Mouse (Mus musculus) thymus, postnatal 36 days (tissue): Measurements from ENCODE around the gene Olfr263.
"Not testable (repeated sequence)": the region's sequence is repeated elsewhere in the genome, so short reads cannot be mapped to it uniquely, and the experiment has no call there.

Source experiments
- DNase-seq, 2 experiments: peaks; one replicate each; pipeline ENCODE4 v3.0.0; 2022; ENCODE audit warnings: mixed read lengths in 2 of 2

Olfr263 gene

GRCm38 (mm10) chr13:21129339-21129738 lies at the start of gene Olfr263:
Olfr263 (plus strand) TSS chr13:21129639.
- DNase-seq = not testable (repeated sequence)

GRCm38 (mm10) chr13:21082686-21083085 lies 46.8 kb upstream of the Olfr263 start:
- DNase-seq = no peak

GRCm38 (mm10) chr13:21109759-21110158 lies 19.7 kb upstream of the Olfr263 start:
- DNase-seq = no peak

- no peak for DNase-seq
These were observed 19.0 kb upstream of the Olfr263 start for GRCm38 (mm10) chr13:21110441-21110840.

- not testable (repeated sequence) for DNase-seq
These were observed 18.3 kb upstream of the Olfr263 start, which contains the start of gene Olfr1369-ps1 for GRCm38 (mm10) chr13:21111183-21111582. Olfr1369-ps1 (plus strand) TSS chr13:21111483.

GRCm38 (mm10) chr13:21114121-21114520 lies 15.3 kb upstream of the Olfr263 start:
- no peak for DNase-seq

- peak; percentile 5 to 9 for DNase-seq
These were observed 13.0 kb downstream of the Olfr263 start for GRCm38 (mm10) chr13:21142421-21142820.

- DNase-seq = no peak
These were observed 16.3 kb downstream of the Olfr263 start, which contains the start of gene Olfr1368 for GRCm38 (mm10) chr13:21145767-21146166. Olfr1368 (minus strand) TSS chr13:21145867.

- DNase-seq = no peak
These were observed 26.4 kb downstream of the Olfr263 start for GRCm38 (mm10) chr13:21155888-21156287.

- no peak for DNase-seq
These were observed 28.6 kb downstream of the Olfr263 start for GRCm38 (mm10) chr13:21158071-21158470.

- peak; percentile 82 to 85 for DNase-seq
These were observed 29.5 kb downstream of the Olfr263 start for GRCm38 (mm10) chr13:21158785-21159474.

- DNase-seq = no peak
These were observed 30.0 kb downstream of the Olfr263 start for GRCm38 (mm10) chr13:21159475-21159819.

GRCm38 (mm10) chr13:21160041-21160511 lies 30.6 kb downstream of the Olfr263 start:
- no peak for DNase-seq

- DNase-seq = peak; percentile 87 to 90
These were observed 31.5 kb downstream of the Olfr263 start for GRCm38 (mm10) chr13:21160657-21161590.

GRCm38 (mm10) chr13:21161591-21161990 lies 32.2 kb downstream of the Olfr263 start:
- DNase-seq = no peak

- no peak for DNase-seq
These were observed 33.2 kb downstream of the Olfr263 start for GRCm38 (mm10) chr13:21162591-21162990.

GRCm38 (mm10) chr13:21166936-21167909 lies 37.8 kb downstream of the Olfr263 start:
- peak; percentile 81 to 85 for DNase-seq

- DNase-seq = peak in 1 of 2 experiments; percentile 40
These were observed 38.5 kb downstream of the Olfr263 start for GRCm38 (mm10) chr13:21167910-21168300.

GRCm38 (mm10) chr13:21168371-21169011 lies 39.1 kb downstream of the Olfr263 start:
- peak in 1 of 2 experiments; percentile 39 for DNase-seq

GRCm38 (mm10) chr13:21169121-21169656 lies 39.8 kb downstream of the Olfr263 start:
- no peak for DNase-seq
